Mouse (Mus musculus) kidney, adult 2 months (tissue): ENCODE measurements at regions not wholly inside any gene's neighbourhood (a gene's known extent, or its start where the extent isn't known, plus 50 kb on each side); places are given as distances from the start of the nearest gene placed in this dataset.

Experiments
- CTCF ChIP-seq: fragments of 200-500 bp; conservative IDR thresholded peaks from 2 replicates; pipeline ENCODE4 v1.5.1; 2011; ENCODE audit warnings: low read depth, mild to moderate bottlenecking, control low read depth, low read length, moderate library complexity, mixed read lengths; ENCODE audit not compliant: insufficient read depth, insufficient read length
- POLR2A ChIP-seq: fragments of 200-500 bp; IDR thresholded peaks from one replicate; pipeline ENCODE4 v1.6.1; 2011; ENCODE audit warnings: low read depth, low read length, control low read depth

- no peak for TF ChIP-seq POLR2A
- TF ChIP-seq CTCF, result no peak
Observed at GRCm38 (mm10) chr7:36476434-36476833, 221.5 kb upstream of the Tshz3 start.
